Mouse (Mus musculus) neural tube, embryonic 12.5 days (tissue): Measurements from ENCODE around the gene Cdcp2. TPM values are rescaled to one million over a fixed set of nuclear protein-coding genes. Genes with fewer than 3 reads are reported as not detected.
A peak's percentile ranks its signal among the peaks of the same experiment; 100 is the strongest.

Experiments used
- ATAC-seq: fragments of 200-750 bp; cut with Nextera tagmentation; 2 replicates; pipeline ENCODE4 v1.8.0; 2017; ENCODE audit warnings: low read depth, mild to moderate bottlenecking, moderate TSS enrichment, moderate library complexity; ENCODE audit not compliant: low FRiP score
- H3K27ac ChIP-seq: fragments of 300-500 bp; sonication (generic); 2 replicates; pipeline ENCODE4 v1.5.1; 2016
- H3K27me3 ChIP-seq: fragments of 300-500 bp; sonication (generic); replicated peaks from 2 replicates; pipeline ENCODE4 v1.6.1; 2016; ENCODE audit warnings: mild to moderate bottlenecking
- H3K36me3 ChIP-seq: fragments of 300-500 bp; sonication (generic); 2 replicates; pipeline ENCODE4 v1.6.1; 2016; ENCODE audit warnings: mild to moderate bottlenecking
- H3K4me1 ChIP-seq: fragments of 300-500 bp; sonication (generic); 2 replicates; pipeline ENCODE4 v1.6.1; 2016
- H3K4me2 ChIP-seq: fragments of 300-500 bp; sonication (generic); replicated peaks from 2 replicates; pipeline ENCODE4 v1.6.1; 2016; ENCODE audit warnings: mild to moderate bottlenecking
- H3K4me3 ChIP-seq: fragments of 300-500 bp; sonication (generic); 2 replicates; pipeline ENCODE4 v1.5.1; 2016
- H3K9ac ChIP-seq: fragments of 300-500 bp; sonication (generic); 2 replicates; pipeline ENCODE4 v1.6.1; 2016; ENCODE audit warnings: mild to moderate bottlenecking
- H3K9me3 ChIP-seq: fragments of 300-500 bp; sonication (generic); 2 replicates; pipeline ENCODE4 v1.6.1; 2016; ENCODE audit warnings: mild to moderate bottlenecking
- WGBS: fragments of 180-500 bp; shearing (Covaris S2); methylation state at CpG from one replicate; pipeline ENCODE4 v1.1.7; 2016; 5-methylcytosine and 5-hydroxymethylcytosine counted together
- polyA plus RNA-seq: library from polyadenylated mRNA; unstranded; fragments of >200 nt; fragmentation: Nextera tagmentation; extraction: Ambion mirVana; gene quantifications from 2 replicates; pipeline ENCODE4 v1.2.1, GENCODE M21; 2016

The Cdcp2 gene
- 0.34 and 0.37 TPM in 2 replicates for polyA plus RNA-seq

DNA sequence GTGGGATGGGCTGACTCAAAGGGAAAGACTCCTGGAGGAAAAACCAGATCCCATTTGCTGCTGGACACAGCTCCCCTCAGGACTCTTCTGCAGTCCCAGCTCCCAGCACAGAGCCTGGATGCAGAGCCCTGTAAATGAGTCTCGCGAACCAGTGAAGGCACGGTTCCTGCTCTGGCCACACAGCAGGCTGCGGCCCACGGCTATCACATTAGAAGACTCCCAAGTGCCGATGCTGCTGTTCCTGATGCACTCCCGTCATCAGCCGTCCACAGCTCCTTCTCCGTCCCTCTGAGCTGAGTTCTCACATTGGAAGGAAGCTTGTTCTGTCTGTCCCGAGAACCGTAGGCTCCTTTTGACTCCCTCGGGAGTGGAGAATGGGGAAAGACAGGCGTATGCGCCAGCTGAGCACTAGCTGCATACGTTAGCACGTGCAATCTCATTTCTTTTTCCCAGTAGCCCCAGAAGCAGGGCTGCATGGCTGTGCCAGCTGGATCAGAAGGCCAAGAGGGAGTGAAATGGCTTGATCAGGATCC is at the start of gene Cdcp2:
Gene Cdcp2, plus strand, starts transcription at position 51 of the 533 bp plus-strand sequence.
- H3K4me1 ChIP-seq, result peaks cover 22% of the 10 kb centered on the region
- WGBS, result 41% methylated on average over 16 of the region's 16 CpGs
- H3K27me3 ChIP-seq, result no peaks in the 10 kb centered on the region
- H3K4me2 ChIP-seq, result no peak within 1 kb of the TSS; the same call in 1 of the 2 replicates
- peak within 1 kb of the TSS; percentile 46; the same call in 1 of the 2 replicates for H3K27ac ChIP-seq
- no peak within 1 kb of the TSS for H3K4me3 ChIP-seq
- ATAC-seq, result no peak; the same call in 1 of the 2 replicates
- no peaks in the 10 kb centered on the region for H3K36me3 ChIP-seq
- H3K9ac ChIP-seq, result no peak within 1 kb of the TSS
- no peaks in the 10 kb centered on the region for H3K9me3 ChIP-seq

DNA sequence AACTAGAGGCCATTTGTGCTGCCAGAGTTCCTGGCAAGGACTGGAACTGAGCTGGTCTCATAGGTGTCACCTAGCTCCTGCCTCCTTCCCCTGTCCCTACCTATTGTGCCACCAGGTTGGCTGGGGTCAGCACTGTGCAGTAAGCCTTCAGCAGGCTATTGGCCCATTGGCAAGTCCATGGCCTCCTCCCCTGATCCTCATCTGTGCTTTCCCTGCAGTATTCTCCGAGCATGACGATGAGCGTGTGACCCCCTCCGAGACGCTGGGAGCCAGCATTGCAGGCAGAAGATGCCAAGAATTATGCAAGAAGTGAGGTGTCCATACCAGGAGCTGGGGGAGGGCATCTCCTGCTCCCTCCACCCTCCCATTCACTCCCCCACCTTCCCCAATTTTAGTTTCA is 48.9 kb upstream of the Cdcp2 start:
- Histone ChIP-seq H3K4me2 (no peak overlapping the region), H3K36me3 (peaks cover 60% of the 10 kb centered on the region), H3K9me3 (no peaks in the 10 kb centered on the region), H3K9ac (no peak overlapping the region), H3K4me1 (no peaks in the 10 kb centered on the region), H3K27ac (no peak overlapping the region), H3K4me3 (no peak overlapping the region), H3K27me3 (no peaks in the 10 kb centered on the region)
- 90% methylated on average over 5 of the region's 5 CpGs for WGBS
- ATAC-seq, result no peak

DNA sequence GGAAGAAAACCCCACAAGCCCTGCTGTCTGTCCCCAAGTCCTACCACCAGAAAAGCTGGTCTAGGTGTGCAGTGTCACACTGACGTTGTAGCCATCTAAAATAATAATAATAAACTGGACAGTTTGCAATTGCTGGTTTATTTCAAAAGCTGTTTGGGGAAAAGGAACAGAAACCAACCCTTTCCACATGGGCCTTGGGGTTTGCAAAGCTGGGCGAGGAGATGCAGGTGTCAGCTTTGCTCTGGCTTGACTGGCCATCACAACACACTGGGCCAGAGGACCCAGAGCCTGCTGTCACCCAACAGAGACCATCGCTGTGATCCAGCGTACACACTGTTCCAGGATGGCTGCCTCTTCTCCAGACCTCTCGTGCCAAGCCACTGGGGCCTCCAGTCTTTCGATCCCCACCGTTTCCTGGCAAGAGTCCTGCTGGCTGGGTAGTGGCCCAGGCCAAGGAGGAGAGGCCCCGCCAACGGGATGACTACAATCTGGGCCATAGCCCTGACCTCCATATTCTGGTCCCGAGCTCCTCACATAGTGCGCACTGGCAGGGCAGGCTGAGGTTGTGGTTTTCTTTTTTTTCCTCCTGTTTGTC is 48.0 kb upstream of the Cdcp2 start:
- Histone ChIP-seq H3K4me1 (no peaks in the 10 kb centered on the region), H3K4me2 (no peak overlapping the region), H3K9ac (no peak overlapping the region), H3K36me3 (peaks cover 56% of the 10 kb centered on the region), H3K4me3 (no peak overlapping the region), H3K9me3 (no peaks in the 10 kb centered on the region), H3K27me3 (no peaks in the 10 kb centered on the region), H3K27ac (no peak overlapping the region)
- no peak for ATAC-seq
- 89% methylated on average over 11 of the region's 11 CpGs for WGBS

DNA sequence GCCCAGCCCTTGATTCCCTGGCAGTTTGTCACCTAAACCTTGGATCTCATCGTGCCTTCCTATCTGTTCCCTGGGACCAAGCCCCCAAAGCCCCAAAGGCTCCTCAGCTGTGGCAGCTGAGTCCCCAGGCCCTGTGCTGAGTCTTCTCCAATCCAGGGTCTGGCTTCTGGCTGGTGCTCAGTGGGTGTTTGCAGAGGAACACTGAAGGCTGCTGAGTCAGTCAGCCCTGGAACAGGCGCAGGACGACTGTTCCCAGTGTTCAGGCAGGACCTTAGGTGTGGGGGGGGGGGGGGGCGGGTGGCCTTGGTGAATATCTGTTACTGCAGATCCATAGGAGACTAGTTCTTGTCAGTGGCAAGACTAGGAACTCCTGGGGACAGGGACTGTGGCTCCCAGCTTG is 44.8 kb upstream of the Cdcp2 start:
- 78% methylated on average over 4 of the region's 4 CpGs for WGBS
- no peak for ATAC-seq

DNA sequence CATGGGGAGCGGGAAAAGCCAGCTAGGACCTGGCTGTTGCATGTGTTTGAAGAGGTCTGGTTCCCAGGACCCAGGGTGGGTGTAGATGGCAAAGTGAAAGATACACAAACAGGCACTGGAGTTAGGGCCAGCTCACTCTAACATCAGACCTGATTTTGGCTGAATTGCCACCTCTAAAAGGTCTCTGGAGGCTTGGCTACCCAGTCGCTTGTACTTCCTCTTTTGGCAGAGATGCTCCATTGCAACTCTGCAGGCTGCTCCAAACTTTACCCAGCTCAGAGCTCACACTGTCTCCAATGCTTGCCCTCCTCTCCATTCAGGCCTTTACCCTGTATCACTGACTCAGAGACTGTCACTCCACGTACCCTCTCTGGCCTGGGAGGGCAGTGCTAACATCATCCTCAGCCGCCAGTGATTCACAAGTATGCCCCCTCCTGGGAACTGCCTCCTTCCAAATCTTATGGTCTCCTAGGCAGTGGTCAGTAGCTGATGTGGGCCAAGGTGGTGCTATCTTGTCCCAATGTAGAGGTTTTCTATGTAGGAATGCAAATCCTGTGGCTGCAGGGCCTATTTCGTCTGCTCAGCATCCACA is 43.6 kb upstream of the Cdcp2 start:
- Histone ChIP-seq H3K4me3 (no peak overlapping the region), H3K4me2 (no peak overlapping the region), H3K27ac (no peak overlapping the region), H3K36me3 (peaks cover 28% of the 10 kb centered on the region), H3K4me1 (no peaks in the 10 kb centered on the region), H3K9me3 (no peaks in the 10 kb centered on the region), H3K9ac (no peak overlapping the region), H3K27me3 (no peaks in the 10 kb centered on the region)
- ATAC-seq, result no peak
- WGBS, result 60% methylated on average over 5 of the region's 5 CpGs

More for the DNA sequence above, 44.8 kb upstream of the Cdcp2 start:
- no peaks in the 10 kb centered on the region for H3K27me3 ChIP-seq
- no peak overlapping the region for H3K9ac ChIP-seq
- no peaks in the 10 kb centered on the region for H3K9me3 ChIP-seq
- no peaks in the 10 kb centered on the region for H3K4me1 ChIP-seq
- H3K4me2 ChIP-seq, result no peak overlapping the region
- no peak overlapping the region for H3K4me3 ChIP-seq
- H3K36me3 ChIP-seq, result peaks cover 28% of the 10 kb centered on the region
- H3K27ac ChIP-seq, result no peak overlapping the region

DNA sequence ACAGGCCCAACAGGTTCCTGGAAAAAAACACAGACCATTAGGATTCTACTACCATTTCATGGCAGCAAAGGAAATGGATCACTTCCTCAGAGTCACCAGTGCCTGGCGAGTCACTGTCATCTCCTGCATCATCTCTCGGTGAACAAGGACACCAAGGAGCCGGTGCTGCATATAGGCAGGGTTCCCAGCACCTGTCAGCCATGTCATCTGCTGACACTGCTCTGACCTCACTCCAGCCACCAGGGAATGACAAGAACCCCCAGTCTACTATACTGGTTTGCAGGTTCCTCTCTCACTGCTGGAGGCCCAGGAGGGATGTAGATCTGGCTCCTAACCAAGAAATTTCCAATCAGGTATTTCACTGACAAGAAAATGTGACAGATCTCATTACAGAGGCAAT is 40.6 kb upstream of the Cdcp2 start:
- H3K36me3 ChIP-seq, result peaks cover 45% of the 10 kb centered on the region
- no peak for ATAC-seq

DNA sequence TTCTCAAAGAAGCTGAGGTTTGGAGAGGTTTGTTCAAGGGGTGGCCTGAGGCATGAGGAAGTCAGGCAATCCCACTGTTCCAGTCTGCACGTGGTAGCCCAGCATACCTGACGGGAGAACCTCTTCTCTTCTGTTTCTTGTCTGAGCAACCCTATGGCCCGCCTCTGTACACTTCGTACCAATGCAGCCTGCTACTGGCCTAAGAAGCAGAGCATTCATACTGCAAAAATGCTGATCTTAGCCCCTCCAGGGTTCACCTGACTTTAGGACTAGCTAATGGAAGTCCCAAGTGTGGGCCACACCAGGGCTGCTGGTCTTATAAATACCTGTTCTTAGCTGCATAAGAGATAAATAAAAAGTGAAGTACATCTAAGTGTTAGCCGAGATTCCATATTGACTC is 38.3 kb upstream of the Cdcp2 start:
- 91% methylated on average over 5 of the region's 5 CpGs for WGBS
- H3K36me3 ChIP-seq, result peaks cover 65% of the 10 kb centered on the region

More for the DNA sequence above, 40.6 kb upstream of the Cdcp2 start:
- Histone ChIP-seq H3K9me3 (no peaks in the 10 kb centered on the region), H3K4me2 (no peak overlapping the region), H3K4me3 (no peak overlapping the region), H3K4me1 (no peaks in the 10 kb centered on the region), H3K27me3 (no peaks in the 10 kb centered on the region), H3K9ac (no peak overlapping the region), H3K27ac (no peak overlapping the region)
- WGBS, result 85% methylated on average over 3 of the region's 3 CpGs

DNA sequence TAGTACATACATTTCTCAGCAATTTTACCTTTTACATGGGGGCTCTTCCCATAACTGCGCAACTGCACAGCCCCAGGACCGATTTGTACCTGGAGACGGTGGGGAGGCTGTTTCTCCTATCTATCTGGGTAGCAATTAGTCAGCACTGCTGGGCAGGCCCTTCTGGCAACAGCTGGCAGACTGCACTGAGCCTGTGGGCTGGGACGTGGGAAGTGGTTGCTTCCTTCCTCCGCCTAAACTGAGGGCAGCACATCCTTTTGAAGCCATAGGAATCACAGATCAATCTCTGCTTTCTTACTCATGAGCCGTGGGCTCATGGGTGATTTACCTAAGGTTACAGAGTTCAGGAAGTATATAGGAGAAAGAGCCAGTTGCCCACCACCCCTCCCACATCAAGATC is 37.9 kb upstream of the Cdcp2 start:
- no peaks in the 10 kb centered on the region for H3K4me1 ChIP-seq
- no peak overlapping the region for H3K9ac ChIP-seq
- H3K36me3 ChIP-seq, result peaks cover 69% of the 10 kb centered on the region
- 88% methylated on average over 6 of the region's 6 CpGs for WGBS
- no peaks in the 10 kb centered on the region for H3K27me3 ChIP-seq
- no peak overlapping the region for H3K4me3 ChIP-seq
- H3K4me2 ChIP-seq, result no peak overlapping the region
- ATAC-seq, result no peak
- no peak overlapping the region for H3K27ac ChIP-seq
- no peaks in the 10 kb centered on the region for H3K9me3 ChIP-seq

More for the DNA sequence above, 38.3 kb upstream of the Cdcp2 start:
- H3K9ac ChIP-seq, result no peak overlapping the region
- no peak for ATAC-seq
- no peaks in the 10 kb centered on the region for H3K27me3 ChIP-seq
- no peak overlapping the region for H3K4me2 ChIP-seq
- no peaks in the 10 kb centered on the region for H3K9me3 ChIP-seq
- no peaks in the 10 kb centered on the region for H3K4me1 ChIP-seq
- no peak overlapping the region for H3K27ac ChIP-seq
- H3K4me3 ChIP-seq, result no peak overlapping the region

DNA sequence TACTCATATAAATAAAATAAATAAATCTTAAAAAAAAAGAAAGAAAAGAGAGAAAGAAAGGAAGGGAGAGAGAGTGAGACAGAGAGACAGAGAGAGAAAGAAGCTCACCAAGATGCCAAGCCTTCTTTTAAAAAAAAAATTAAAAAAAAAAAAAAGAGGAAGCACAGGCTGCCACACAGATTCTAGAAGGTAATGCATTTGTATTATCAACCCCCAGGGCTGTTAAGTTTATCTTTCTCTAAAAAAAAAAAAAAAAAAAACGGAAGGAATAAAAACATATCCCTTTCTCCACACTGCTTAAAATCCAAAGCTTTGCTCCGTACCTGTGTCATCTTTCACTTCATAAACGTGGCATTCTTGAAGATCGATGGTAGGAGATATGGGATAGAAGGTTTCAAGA is 35.1 kb upstream of the Cdcp2 start:
- no peak for ATAC-seq
- Histone ChIP-seq H3K4me2 (no peak overlapping the region), H3K9me3 (no peaks in the 10 kb centered on the region), H3K27me3 (no peaks in the 10 kb centered on the region), H3K4me1 (peaks cover 9% of the 10 kb centered on the region; the same call in 1 of the 2 replicates), H3K27ac (no peak overlapping the region), H3K36me3 (peaks cover 78% of the 10 kb centered on the region), H3K9ac (no peak overlapping the region), H3K4me3 (no peak overlapping the region)
- 92% methylated on average over 4 of the region's 4 CpGs for WGBS

DNA sequence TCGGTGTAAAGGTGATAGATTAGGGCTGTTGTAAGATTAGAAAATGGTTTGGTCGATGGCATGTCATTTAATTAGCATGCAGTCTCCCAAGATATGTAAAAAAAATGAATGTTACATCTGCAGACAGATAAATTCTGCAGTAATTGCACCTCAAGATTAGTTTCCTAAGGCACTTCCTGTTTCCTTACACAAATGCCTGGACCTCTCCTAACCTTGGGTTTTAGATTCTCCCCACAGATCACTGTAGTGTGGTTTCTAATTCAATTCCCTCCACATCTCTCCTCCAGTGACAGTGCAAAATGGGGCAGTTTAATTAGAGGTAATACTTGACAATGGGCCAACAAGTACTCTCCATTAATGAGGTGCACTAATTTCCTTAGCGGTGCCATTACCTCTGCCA is 33.5 kb upstream of the Cdcp2 start:
- no peaks in the 10 kb centered on the region for H3K9me3 ChIP-seq
- 87% methylated on average over 3 of the region's 3 CpGs for WGBS
- H3K27me3 ChIP-seq, result no peaks in the 10 kb centered on the region
- peaks cover 16% of the 10 kb centered on the region for H3K4me1 ChIP-seq
- ATAC-seq, result no peak
- no peak overlapping the region for H3K4me2 ChIP-seq
- H3K27ac ChIP-seq, result no peak overlapping the region
- H3K36me3 ChIP-seq, result peaks cover 62% of the 10 kb centered on the region
- H3K9ac ChIP-seq, result no peak overlapping the region
- H3K4me3 ChIP-seq, result no peak overlapping the region

DNA sequence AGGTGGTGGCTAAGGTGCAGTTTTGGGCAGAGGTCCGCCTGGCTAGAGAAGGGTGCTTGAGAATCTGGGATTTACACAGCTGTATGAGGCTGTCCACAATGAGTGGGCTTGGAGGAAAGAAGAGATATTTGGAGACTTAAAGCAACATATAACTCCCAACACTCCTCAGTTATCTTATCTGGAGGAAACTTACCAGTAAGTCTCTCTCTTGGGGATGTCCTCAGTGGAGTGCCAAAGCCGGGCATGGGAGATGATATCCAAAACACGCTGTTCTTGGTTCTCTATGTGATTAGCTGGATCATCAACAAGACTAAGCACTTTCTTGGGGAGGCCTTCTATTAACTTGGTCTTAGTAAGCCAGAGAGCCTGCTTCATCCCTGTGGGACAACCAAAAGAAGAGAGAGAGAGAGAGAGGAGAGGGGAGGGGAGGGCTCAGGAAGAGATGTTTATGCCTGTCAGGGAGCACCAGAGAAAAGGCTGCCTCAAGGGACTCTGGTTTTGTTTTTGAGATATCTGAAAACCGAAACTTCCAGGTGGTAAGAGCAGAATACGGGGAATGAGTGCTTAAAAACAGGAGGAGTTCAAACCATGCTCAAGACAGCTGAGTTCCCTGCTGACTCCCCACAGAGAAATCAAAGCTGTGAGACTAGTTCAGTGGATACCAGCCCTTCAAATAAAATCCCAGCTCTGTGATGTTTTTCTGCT is 32.1 kb upstream of the Cdcp2 start:
- peaks cover 16% of the 10 kb centered on the region for H3K4me1 ChIP-seq
- 92% methylated on average over 5 of the region's 5 CpGs for WGBS
- H3K4me2 ChIP-seq, result no peak overlapping the region
- H3K9ac ChIP-seq, result no peak overlapping the region
- ATAC-seq, result no peak
- no peaks in the 10 kb centered on the region for H3K9me3 ChIP-seq
- H3K27me3 ChIP-seq, result no peaks in the 10 kb centered on the region
- H3K27ac ChIP-seq, result no peak overlapping the region
- H3K36me3 ChIP-seq, result peaks cover 49% of the 10 kb centered on the region
- H3K4me3 ChIP-seq, result no peak overlapping the region
